Mouse (Mus musculus): Measurements from ENCODE around the gene Supt5. TPM values are rescaled to one million over a fixed set of nuclear protein-coding genes. Genes with fewer than 3 reads are reported as not detected.

Supt5 gene
- polyA plus RNA-seq, 1 experiment from 2014 or later: 74.5 TPM

DNA sequence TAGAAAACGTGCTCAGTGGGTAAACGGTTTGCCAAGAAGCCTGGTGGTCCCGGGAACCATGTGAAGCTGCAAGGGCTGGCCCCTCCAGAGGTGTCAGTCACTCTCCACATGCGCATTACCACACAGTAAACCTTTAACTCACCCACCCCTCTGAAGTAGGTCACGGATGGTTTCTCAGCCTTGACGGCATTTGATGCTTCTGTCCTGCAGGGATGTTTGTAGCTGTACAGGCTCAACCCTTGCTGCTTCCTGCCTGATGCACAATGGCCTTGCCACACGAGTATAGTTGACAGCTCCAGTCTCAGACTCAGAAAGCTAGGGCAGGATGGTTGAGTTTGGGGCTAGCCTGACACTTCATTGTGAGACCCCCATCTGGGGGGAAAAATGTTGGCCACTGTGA, 57.9 kb downstream of the Supt5 start:
- H3K4me1 ChIP-seq (replicated peaks; ENCODE audit: control insufficient read depth, insufficient read depth, low read length): peaks cover 5% of the 10 kb centered on the region
- H3K27me3 ChIP-seq (replicated peaks; ENCODE audit: control insufficient read depth, insufficient read depth, low read length): no peaks in the 10 kb centered on the region
- no peak overlapping the region for H3K4me2 ChIP-seq (ENCODE audit: low read length)
- no peaks in the 10 kb centered on the region for H3K9me3 ChIP-seq (ENCODE audit: control insufficient read depth, low read length)
- 81% methylated on average over 7 of the region's 7 CpGs for WGBS
- ATAC-seq (replicated peaks; ENCODE audit: low FRiP score, low TSS enrichment, low read depth) (no peak), DNase-seq (ENCODE audit: low spot score) (no peak)
- no peak overlapping the region for H3K9ac ChIP-seq (ENCODE audit: low read length)
- no peaks in the 10 kb centered on the region for H3K36me3 ChIP-seq (ENCODE audit: control insufficient read depth, insufficient read depth, low read length)
- H3K27ac ChIP-seq (ENCODE audit: low read depth): no peak overlapping the region
- H3K4me3 ChIP-seq (ENCODE audit: low read depth, low read length): no peak overlapping the region

DNA sequence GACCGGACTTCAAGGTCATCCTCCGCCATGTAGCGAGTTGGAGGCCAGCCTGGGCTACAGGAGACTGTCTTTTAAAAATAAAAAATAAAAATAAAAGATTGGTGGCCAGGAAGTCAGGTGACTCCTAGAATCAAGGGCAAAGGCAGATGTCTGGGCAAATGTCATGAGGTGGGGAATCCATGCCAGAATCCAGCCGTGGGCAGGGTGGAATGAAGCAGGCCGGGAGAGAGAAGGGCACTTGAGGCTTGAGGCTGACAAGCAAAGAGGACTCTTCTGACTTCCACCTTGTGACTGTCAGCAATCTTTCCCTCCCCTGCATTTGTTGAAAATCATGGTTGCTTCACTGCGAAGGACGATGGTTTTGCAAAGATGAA, 60.3 kb downstream of the Supt5 start:
- WGBS: 84% methylated on average over 7 of the region's 7 CpGs
- peaks cover 5% of the 10 kb centered on the region for H3K4me1 ChIP-seq (replicated peaks; ENCODE audit: control insufficient read depth, insufficient read depth, low read length)
- no peak for ATAC-seq (replicated peaks; ENCODE audit: low FRiP score, low TSS enrichment, low read depth)
- H3K9me3 ChIP-seq (ENCODE audit: control insufficient read depth, low read length): no peaks in the 10 kb centered on the region
- H3K27me3 ChIP-seq (replicated peaks; ENCODE audit: control insufficient read depth, insufficient read depth, low read length): no peaks in the 10 kb centered on the region
- peak overlapping the region; percentile 80 for H3K4me2 ChIP-seq (ENCODE audit: low read length)
- H3K36me3 ChIP-seq (ENCODE audit: control insufficient read depth, insufficient read depth, low read length): no peaks in the 10 kb centered on the region
- H3K9ac ChIP-seq (ENCODE audit: low read length): peak overlapping the region; percentile 66
- H3K27ac ChIP-seq (ENCODE audit: low read depth): no peak overlapping the region; the same call in 1 of the 2 replicates
- DNase-seq (ENCODE audit: low spot score): no peak
- peak overlapping the region; percentile 43 for H3K4me3 ChIP-seq (ENCODE audit: low read depth, low read length)

DNA sequence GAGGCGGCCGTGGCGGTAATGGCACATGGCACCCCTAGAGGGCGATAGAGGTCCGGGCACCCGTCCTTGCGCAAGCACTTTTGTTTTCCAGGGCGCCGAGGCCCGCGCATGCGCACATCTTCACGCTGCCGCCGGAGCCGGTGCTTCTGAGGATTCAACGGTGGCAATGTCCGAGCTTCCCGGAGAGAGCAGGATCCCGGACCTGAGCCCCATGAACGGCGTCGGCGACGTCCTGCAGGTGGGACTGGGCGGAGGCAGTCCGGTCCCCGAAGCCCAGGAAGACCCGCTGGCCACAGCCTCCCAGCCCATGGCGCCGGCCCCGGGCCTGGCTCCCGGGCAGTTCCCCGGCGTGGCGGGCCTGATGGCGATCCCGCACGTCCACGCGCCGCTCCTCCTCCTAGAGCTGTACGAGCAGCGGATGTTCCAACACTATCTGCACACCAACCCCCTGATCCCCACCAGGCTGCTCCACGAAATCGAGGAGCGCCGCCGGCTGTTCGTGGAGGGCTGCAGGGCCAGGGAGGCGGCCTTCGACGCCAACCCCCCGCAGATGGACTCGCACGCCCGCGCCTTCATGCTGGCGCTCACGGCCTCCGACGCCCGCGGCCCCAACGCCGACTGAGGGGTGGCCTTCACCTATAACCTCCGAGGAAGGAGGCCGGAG, 60.8 kb downstream of the Supt5 start, which contains the start of gene Eid2b:
Eid2b (plus strand) TSS at position 125 of the 664 bp plus-strand sequence.
- peak within 1 kb of the TSS; percentile 80 for H3K4me2 ChIP-seq (ENCODE audit: low read length)
- peak within 1 kb of the TSS; percentile 66 for H3K9ac ChIP-seq (ENCODE audit: low read length)
- H3K36me3 ChIP-seq (ENCODE audit: control insufficient read depth, insufficient read depth, low read length): no peaks in the 10 kb centered on the region; the same call in 1 of the 2 replicates
- 3% methylated on average over 68 of the region's 68 CpGs for WGBS
- H3K27me3 ChIP-seq (replicated peaks; ENCODE audit: control insufficient read depth, insufficient read depth, low read length): no peaks in the 10 kb centered on the region
- H3K27ac ChIP-seq (ENCODE audit: low read depth): peak within 1 kb of the TSS; percentile 64
- peak within 1 kb of the TSS; percentile 43 for H3K4me3 ChIP-seq (ENCODE audit: low read depth, low read length)
- no peaks in the 10 kb centered on the region for H3K9me3 ChIP-seq (ENCODE audit: control insufficient read depth, low read length)
- peaks cover 5% of the 10 kb centered on the region for H3K4me1 ChIP-seq (replicated peaks; ENCODE audit: control insufficient read depth, insufficient read depth, low read length)
- DNase-seq (ENCODE audit: low spot score) (peak; percentile 99), ATAC-seq (replicated peaks; ENCODE audit: low FRiP score, low TSS enrichment, low read depth) (peak; percentile 83)

DNA sequence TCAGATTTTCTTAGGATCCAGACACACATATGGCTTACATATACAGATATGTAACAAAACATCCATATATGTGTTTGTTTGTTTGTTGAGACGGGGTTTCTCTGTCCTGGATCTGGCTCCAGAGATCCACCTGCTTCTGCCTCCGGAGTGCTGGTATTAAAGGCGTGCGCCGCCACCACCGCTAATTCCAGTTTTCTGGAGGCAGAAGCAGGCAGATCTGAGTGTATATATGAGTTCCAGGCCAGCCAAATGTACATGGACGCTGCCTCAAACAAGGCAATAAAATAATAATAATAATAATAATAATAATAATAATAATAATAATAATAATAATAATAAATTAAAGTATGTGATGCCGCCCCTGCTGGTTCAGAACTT, 61.3 kb downstream of the Supt5 start:
- no peak for DNase-seq (ENCODE audit: low spot score)
- Histone ChIP-seq H3K4me1 (replicated peaks; ENCODE audit: control insufficient read depth, insufficient read depth, low read length) (peaks cover 5% of the 10 kb centered on the region), H3K9ac (ENCODE audit: low read length) (no peak overlapping the region), H3K4me2 (ENCODE audit: low read length) (no peak overlapping the region; the same call in 1 of the 2 replicates), H3K9me3 (ENCODE audit: control insufficient read depth, low read length) (no peaks in the 10 kb centered on the region), H3K27me3 (replicated peaks; ENCODE audit: control insufficient read depth, insufficient read depth, low read length) (no peaks in the 10 kb centered on the region), H3K36me3 (ENCODE audit: control insufficient read depth, insufficient read depth, low read length) (peaks cover 2% of the 10 kb centered on the region), H3K4me3 (ENCODE audit: low read depth, low read length) (no peak overlapping the region; the same call in 1 of the 2 replicates), H3K27ac (ENCODE audit: low read depth) (no peak overlapping the region)
- WGBS: 57% methylated on average over 8 of the region's 8 CpGs
- no peak for ATAC-seq (replicated peaks; ENCODE audit: low FRiP score, low TSS enrichment, low read depth)

DNA sequence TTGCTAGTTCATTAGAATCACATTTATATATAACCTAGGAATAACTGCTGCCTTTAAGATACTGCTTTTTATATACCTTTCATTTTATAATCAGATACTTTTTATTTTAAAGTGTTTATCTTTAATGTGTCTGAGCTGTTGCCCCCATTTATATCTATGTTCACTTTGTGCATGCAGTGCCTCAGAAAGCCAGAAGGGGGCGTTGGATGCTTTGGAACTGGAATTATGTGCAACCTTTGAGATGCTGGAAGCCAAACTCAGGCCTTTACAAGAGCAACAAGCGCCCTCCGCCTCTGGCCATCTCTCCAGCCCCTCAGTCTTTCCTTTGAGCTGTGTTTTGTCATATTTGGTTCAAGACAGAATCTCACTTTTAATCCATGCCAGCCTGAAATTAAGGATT, 66.8 kb downstream of the Supt5 start:
- H3K36me3 ChIP-seq (ENCODE audit: control insufficient read depth, insufficient read depth, low read length): peaks cover 12% of the 10 kb centered on the region

DNA sequence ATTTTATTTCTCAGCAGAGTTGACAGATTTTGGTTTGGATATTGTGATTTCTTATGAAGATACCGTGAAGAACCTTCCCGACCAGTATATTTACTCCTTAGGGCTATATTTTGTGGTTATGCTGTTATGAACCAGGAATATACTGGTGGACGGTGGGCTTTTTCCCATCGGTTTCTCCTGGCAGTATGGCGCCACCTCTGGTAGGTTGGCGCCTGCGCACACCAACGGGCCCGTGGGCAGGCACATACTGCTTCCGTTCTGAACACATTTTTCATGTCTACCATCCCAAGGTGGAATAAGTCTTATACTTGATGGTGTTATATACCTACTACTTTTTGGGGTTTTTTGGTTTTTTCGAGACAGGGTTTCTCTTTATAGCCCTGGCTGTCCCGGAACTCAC, 69.2 kb downstream of the Supt5 start:
- ATAC-seq (replicated peaks; ENCODE audit: low FRiP score, low TSS enrichment, low read depth) (no peak), DNase-seq (ENCODE audit: low spot score) (no peak)

More for the DNA sequence above, 66.8 kb downstream of the Supt5 start:
- Histone ChIP-seq H3K27ac (ENCODE audit: low read depth) (no peak overlapping the region), H3K27me3 (replicated peaks; ENCODE audit: control insufficient read depth, insufficient read depth, low read length) (no peaks in the 10 kb centered on the region), H3K4me3 (ENCODE audit: low read depth, low read length) (no peak overlapping the region), H3K9me3 (ENCODE audit: control insufficient read depth, low read length) (no peaks in the 10 kb centered on the region), H3K4me2 (ENCODE audit: low read length) (no peak overlapping the region), H3K4me1 (replicated peaks; ENCODE audit: control insufficient read depth, insufficient read depth, low read length) (peaks cover 10% of the 10 kb centered on the region), H3K9ac (ENCODE audit: low read length) (no peak overlapping the region)
- no peak for DNase-seq (ENCODE audit: low spot score)
- ATAC-seq (replicated peaks; ENCODE audit: low FRiP score, low TSS enrichment, low read depth): no peak
- WGBS: 72% methylated on average over 3 of the region's 3 CpGs

DNA sequence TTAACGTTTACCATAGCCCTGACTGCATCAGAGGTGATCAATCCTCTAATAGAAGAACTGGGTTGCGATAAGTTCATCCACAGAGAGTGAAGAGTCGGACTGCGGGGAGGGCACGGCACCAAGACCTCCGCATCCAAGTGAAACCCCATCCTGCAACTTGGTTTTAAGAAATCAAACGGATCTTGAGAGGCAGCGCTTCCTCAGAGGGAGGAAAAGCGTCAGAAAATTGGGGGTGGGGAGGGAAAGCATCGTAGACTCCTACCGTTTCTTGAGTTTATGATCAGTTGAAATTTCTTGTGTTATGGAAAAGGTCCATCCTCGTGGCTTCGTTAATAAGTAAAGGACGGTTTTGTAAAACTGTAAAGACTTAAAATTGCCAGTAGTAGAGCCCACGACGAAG, 70.0 kb downstream of the Supt5 start:
- H3K9me3 ChIP-seq (ENCODE audit: control insufficient read depth, low read length): no peaks in the 10 kb centered on the region
- no peak for ATAC-seq (replicated peaks; ENCODE audit: low FRiP score, low TSS enrichment, low read depth)
- WGBS: 22% methylated on average over 16 of the region's 16 CpGs
- H3K4me2 ChIP-seq (ENCODE audit: low read length): peak overlapping the region; percentile 68
- DNase-seq (ENCODE audit: low spot score): no peak
- H3K4me3 ChIP-seq (ENCODE audit: low read depth, low read length): peak overlapping the region; percentile 76
- H3K27ac ChIP-seq (ENCODE audit: low read depth): peak overlapping the region; percentile 84
- peaks cover 10% of the 10 kb centered on the region for H3K4me1 ChIP-seq (replicated peaks; ENCODE audit: control insufficient read depth, insufficient read depth, low read length)
- H3K9ac ChIP-seq (ENCODE audit: low read length): peak overlapping the region; percentile 93
- no peaks in the 10 kb centered on the region for H3K27me3 ChIP-seq (replicated peaks; ENCODE audit: control insufficient read depth, insufficient read depth, low read length)
- H3K36me3 ChIP-seq (ENCODE audit: control insufficient read depth, insufficient read depth, low read length): peaks cover 12% of the 10 kb centered on the region

More for the DNA sequence above, 69.2 kb downstream of the Supt5 start:
- H3K4me1 ChIP-seq (replicated peaks; ENCODE audit: control insufficient read depth, insufficient read depth, low read length): peaks cover 10% of the 10 kb centered on the region
- no peak overlapping the region for H3K4me3 ChIP-seq (ENCODE audit: low read depth, low read length)
- no peaks in the 10 kb centered on the region for H3K27me3 ChIP-seq (replicated peaks; ENCODE audit: control insufficient read depth, insufficient read depth, low read length)
- H3K9ac ChIP-seq (ENCODE audit: low read length): no peak overlapping the region
- H3K9me3 ChIP-seq (ENCODE audit: control insufficient read depth, low read length): no peaks in the 10 kb centered on the region
- H3K4me2 ChIP-seq (ENCODE audit: low read length): peak overlapping the region; percentile 68; the same call in 1 of the 2 replicates
- peaks cover 12% of the 10 kb centered on the region for H3K36me3 ChIP-seq (ENCODE audit: control insufficient read depth, insufficient read depth, low read length)
- H3K27ac ChIP-seq (ENCODE audit: low read depth): no peak overlapping the region
- whole genome bisulfite sequencing: 95% methylated on average over 12 of the region's 12 CpGs

DNA sequence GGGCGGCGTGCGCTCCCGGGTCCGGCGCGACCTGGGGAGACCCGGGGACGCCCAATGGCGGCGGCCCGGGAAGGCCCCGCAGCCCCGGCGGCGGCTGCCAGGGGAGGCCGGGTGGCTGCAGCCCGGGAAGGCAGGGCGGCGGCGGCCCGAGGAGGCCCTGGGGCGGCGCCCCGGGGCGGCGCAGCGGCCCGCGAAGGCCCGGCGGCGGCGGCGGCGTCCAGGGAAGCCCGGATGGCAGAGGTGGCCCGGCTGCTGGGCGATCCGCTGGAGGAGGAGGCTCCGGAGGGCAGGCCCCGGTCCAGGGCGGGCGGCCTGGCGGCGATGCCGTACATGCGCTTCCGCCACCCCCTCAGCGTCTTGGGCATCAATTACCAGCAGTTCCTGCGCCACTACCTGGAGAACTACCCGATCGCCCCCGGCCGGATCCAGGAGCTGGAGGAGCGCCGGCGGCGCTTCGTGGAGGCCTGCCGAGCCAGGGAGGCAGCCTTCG, 70.5 kb downstream of the Supt5 start:
- peak; percentile 85 for DNase-seq (ENCODE audit: low spot score)
- Histone ChIP-seq H3K4me1 (replicated peaks; ENCODE audit: control insufficient read depth, insufficient read depth, low read length) (peaks cover 10% of the 10 kb centered on the region), H3K27me3 (replicated peaks; ENCODE audit: control insufficient read depth, insufficient read depth, low read length) (no peaks in the 10 kb centered on the region), H3K4me2 (ENCODE audit: low read length) (peak overlapping the region; percentile 68), H3K4me3 (ENCODE audit: low read depth, low read length) (peak overlapping the region; percentile 76), H3K36me3 (ENCODE audit: control insufficient read depth, insufficient read depth, low read length) (peaks cover 12% of the 10 kb centered on the region), H3K9ac (ENCODE audit: low read length) (peak overlapping the region; percentile 93), H3K27ac (ENCODE audit: low read depth) (peak overlapping the region; percentile 84), H3K9me3 (ENCODE audit: control insufficient read depth, low read length) (no peaks in the 10 kb centered on the region)
- peak; percentile 65 for ATAC-seq (replicated peaks; ENCODE audit: low FRiP score, low TSS enrichment, low read depth)
- under 1% methylated on average over 49 of the region's 62 CpGs for WGBS
